In the genomic region with DNA sequence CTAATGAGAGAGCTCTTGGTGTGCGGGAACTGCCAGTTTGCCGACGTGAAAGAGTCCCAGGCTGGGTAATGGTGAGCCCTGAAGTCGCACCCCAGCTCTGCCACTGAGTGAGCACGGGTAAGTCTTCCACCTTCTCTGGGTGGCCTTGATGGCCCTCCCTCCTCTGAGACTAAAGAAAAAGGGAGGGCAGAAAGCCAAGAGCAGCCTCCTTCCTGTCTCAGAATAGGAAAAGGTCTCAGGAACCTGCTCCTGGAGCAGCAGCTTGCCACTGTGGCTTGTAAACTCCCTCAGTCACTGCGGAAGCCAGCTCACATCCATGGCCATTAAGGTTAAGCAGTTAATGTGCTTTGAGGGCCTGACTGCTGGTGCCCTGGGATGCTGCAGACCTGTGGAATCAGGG, we compare ENCODE assay signal across 21 mouse cellular contexts. TPM values are rescaled to one million over a fixed set of nuclear protein-coding genes. Genes with fewer than 3 reads are reported as not detected.
DNase-seq lines count a peak whose midpoint lies in the region; TF ChIP-seq lines count a peak whose summit lies in the region.
"Had no signal": no experiment of that assay in that cellular context is flagged by ENCODE, and none has a peak within 500 bp of the region (broad histone marks: within the 10 kb centered on the region; RNA-seq: fewer than 3 reads in every experiment).

No protein-coding gene starts in this region.

- peak overlapping the region; percentile 26 for H3K27ac ChIP-seq in heart, adult 2 months
- peak overlapping the region; percentile 27; the same call in 1 of the 2 replicates for H3K27ac ChIP-seq in brown adipose tissue, adult 24 weeks (replicated peaks; ENCODE audit: low read depth, low read length)
- no peak overlapping the region for H3K27ac ChIP-seq in left cerebral cortex, adult 2 months
- H3K27ac ChIP-seq: embryonic facial prominence, embryonic 12.5 days; heart, embryonic 15.5 days; hindbrain, embryonic 13.5 days; limb, embryonic 13.5 days; liver, embryonic 14.5 days; neural tube, embryonic 13.5 days had no signal

- TF ChIP-seq CTCF in heart, adult 2 months (IDR thresholded peaks at IDR 0.05): no peak
- no peak for TF ChIP-seq CTCF in left cerebral cortex, adult 2 months (IDR thresholded peaks at IDR 0.05)

- no peak overlapping the region for H3K9ac ChIP-seq in heart, adult 2 months (ENCODE audit: low read depth, low read length)
- H3K9ac ChIP-seq: embryonic facial prominence, embryonic 12.5 days; forebrain, embryonic 13.5 days; heart, embryonic 15.5 days; hindbrain, embryonic 13.5 days; limb, embryonic 13.5 days; liver, embryonic 14.5 days; midbrain, embryonic 13.5 days; neural tube, embryonic 13.5 days had no signal

- peaks cover 12% of the 10 kb centered on the region for H3K79me2 ChIP-seq in heart, adult 2 months (replicated peaks; ENCODE audit: control insufficient read depth, insufficient read depth, low read length)

- peaks cover 33% of the 10 kb centered on the region for H3K4me1 ChIP-seq in heart, adult 2 months (ENCODE audit: control insufficient read depth, insufficient read depth, low read length)
- H3K4me1 ChIP-seq in brown adipose tissue, adult 24 weeks (ENCODE audit: control insufficient read depth, insufficient read depth, insufficient read length, low read length): peaks cover 32% of the 10 kb centered on the region

- DNase-seq in heart, adult 2 months: peak in 1 of 2 experiments; percentile 39
- DNase-seq in heart, postnatal 25 days (ENCODE audit: low spot score): no peak
- peak; percentile 48 to 56 for DNase-seq in kidney, postnatal 25 days
- no peak for DNase-seq in kidney, adult 8-10 months
- DNase-seq in adrenal gland, postnatal 14 days: peak; percentile 42
- no peak for DNase-seq in left cerebral cortex, adult 2 months (ENCODE audit: extremely low spot score in 1 of 2, low spot score in 2 of 2)
- DNase-seq: cerebellum, postnatal 10 days; gastrocnemius, postnatal 25 days; thymus, postnatal 14 days had no signal

- H3K36me3 ChIP-seq in heart, adult 2 months (ENCODE audit: control insufficient read depth, insufficient read depth, low read length): peaks cover 39% of the 10 kb centered on the region

- intact Hi-C loops in heart, adult 2 months (cut with DNase I): no loop called here
- intact Hi-C loops in heart, postnatal 25 days (cut with DNase I): no loop called here
- intact Hi-C loops in left cerebral cortex, adult 2 months (cut with DNase I): no loop called here

- no peaks in the 10 kb centered on the region for H3K27me3 ChIP-seq in heart, adult 2 months (ENCODE audit: control insufficient read depth, insufficient read depth, low read length)
- H3K27me3 ChIP-seq: embryonic facial prominence, embryonic 12.5 days; forebrain, embryonic 13.5 days; heart, embryonic 15.5 days; hindbrain, embryonic 13.5 days; limb, embryonic 13.5 days; midbrain, embryonic 13.5 days; neural tube, embryonic 13.5 days had no signal

- TF ChIP-seq EP300 in heart, adult 2 months (IDR thresholded peaks at IDR 0.05; ENCODE audit: insufficient read depth, low read depth, low read length): no peak

- no peak for TF ChIP-seq POLR2A in heart, adult 2 months (IDR thresholded peaks at IDR 0.05; ENCODE audit: insufficient read depth, low read depth, low read length)

- WGBS in heart, adult 2 months: 39% methylated on average over 6 of the region's 6 CpGs

- no peak overlapping the region for H3K4me3 ChIP-seq in heart, adult 2 months
- no peak overlapping the region for H3K4me3 ChIP-seq in brown adipose tissue, adult 24 weeks (ENCODE audit: insufficient read depth, low read depth, low read length)
- no peak overlapping the region for H3K4me3 ChIP-seq in left cerebral cortex, adult 2 months
- H3K4me3 ChIP-seq: embryonic facial prominence, embryonic 12.5 days; erythroblast, embryonic 14.5 days; forebrain, embryonic 13.5 days; heart, embryonic 15.5 days; hindbrain, embryonic 13.5 days; limb, embryonic 13.5 days; midbrain, embryonic 13.5 days; neural tube, embryonic 13.5 days had no signal

RNA-seq across cellular contexts. Expression of a gene that starts 12.0 kb away (rescaled TPM):
- total RNA-seq in heart, adult 2 months (2021): 10 to 100 TPM; 31.9 to 34.9 TPM
- 20.4 and 22.4 TPM in 2 replicates for polyA plus RNA-seq in heart, adult 2 months (2012; rRNA removed)
- 10 to 100 TPM; 32.8 to 38.4 TPM for total RNA-seq in heart, postnatal 25 days (2021)
- 69.2 and 73.4 TPM in 2 replicates for total RNA-seq in adrenal gland, postnatal 14 days (2021)
- polyA plus RNA-seq in brown adipose tissue, adult 24 weeks (2012; ENCODE audit: insufficient read depth, insufficient read length, missing spikeins): 16.7 and 26.2 TPM in 2 replicates
- 10 to 100 TPM; 70.8 to 72.8 TPM for total RNA-seq in left cerebral cortex, adult 2 months (2021)

RNA-seq across cellular contexts. Expression of a gene that starts 36.2 kb away (rescaled TPM):
- total RNA-seq in heart, adult 2 months (2021): 1 to 10 TPM; 7.3 to 7.4 TPM
- polyA plus RNA-seq in heart, adult 2 months (2012; rRNA removed): 6.9 and 10.4 TPM in 2 replicates
- total RNA-seq in heart, postnatal 25 days (2021): 1 to 10 TPM; 5.9 to 9.6 TPM
- 8.7 TPM in 2 replicates for total RNA-seq in adrenal gland, postnatal 14 days (2021)
- polyA plus RNA-seq in brown adipose tissue, adult 24 weeks (2012; ENCODE audit: insufficient read depth, insufficient read length, missing spikeins): 1.7 TPM in 1 of 2 replicates, not detected in the other
- total RNA-seq in left cerebral cortex, adult 2 months (2021): 10 to 100 TPM in 1 of 2 experiments, 1 to 10 TPM in 1; 9.8 to 10.9 TPM
- total RNA-seq: megakaryocyte progenitor cell, adult 5-6 weeks had no signal
- polyA plus RNA-seq: erythroblast, embryonic 14.5 days; forebrain, embryonic 13.5 days; hindbrain, embryonic 13.5 days; inflammation-experienced regulatory T-cells, adult 6 months; midbrain, embryonic 13.5 days had no signal

RNA-seq across cellular contexts. Expression of a gene that starts 42.1 kb away (rescaled TPM):
- 10 to 100 TPM; 27.7 to 28.3 TPM for total RNA-seq in heart, adult 2 months (2021)
- 28.1 and 32.9 TPM in 2 replicates for polyA plus RNA-seq in heart, adult 2 months (2012; rRNA removed)
- total RNA-seq in heart, postnatal 25 days (2021): 10 to 100 TPM; 25.5 to 26.5 TPM
- 130 and 140 TPM in 2 replicates for total RNA-seq in adrenal gland, postnatal 14 days (2021)
- polyA plus RNA-seq in brown adipose tissue, adult 24 weeks (2012; ENCODE audit: insufficient read depth, insufficient read length, missing spikeins): 255 and 304 TPM in 2 replicates
- total RNA-seq in left cerebral cortex, adult 2 months (2021): 10 to 100 TPM; 31.0 to 37.2 TPM

RNA-seq across cellular contexts. Expression of a gene that starts 47.3 kb away (rescaled TPM):
- 1 to 10 TPM; 4.3 to 5.7 TPM for total RNA-seq in heart, adult 2 months (2021)
- 4.2 and 5.5 TPM in 2 replicates for polyA plus RNA-seq in heart, adult 2 months (2012; rRNA removed)
- total RNA-seq in heart, postnatal 25 days (2021): 1 to 10 TPM; 2.8 to 7.4 TPM
- 32.4 and 34.6 TPM in 2 replicates for total RNA-seq in adrenal gland, postnatal 14 days (2021)
- polyA plus RNA-seq in brown adipose tissue, adult 24 weeks (2012; ENCODE audit: insufficient read depth, insufficient read length, missing spikeins): 3.4 and 17.5 TPM in 2 replicates
- total RNA-seq in left cerebral cortex, adult 2 months (2021): 10 to 100 TPM; 53.4 to 59.2 TPM
- polyA plus RNA-seq: inflammation-experienced regulatory T-cells, adult 6 months had no signal

Comparison
In these comparisons a context has a peak if more than half of its experiments do, and no peak if none do; other contexts are left out.
1. DNase-seq: peak in kidney, postnatal 25 days (2 of 2) and adrenal gland, postnatal 14 days (single experiment); none in heart, postnatal 25 days (single experiment), kidney, adult 8-10 months (0 of 2) and left cerebral cortex, adult 2 months (0 of 2).